Mouse (Mus musculus): ENCODE results near the gene Usp30. TPM values are rescaled to one million over a fixed set of nuclear protein-coding genes. Genes with fewer than 3 reads are reported as not detected.

Gene Usp30
- total RNA-seq, 1 experiment: 15.8 TPM

- Histone ChIP-seq H3K27ac (ENCODE audit: insufficient read depth, low read depth, low read length, poor library complexity, severe bottlenecking) (no peak overlapping the region), H3K9ac (ENCODE audit: insufficient read depth, low read depth, low read length, poor library complexity, severe bottlenecking) (no peak overlapping the region), H3K9me3 (ENCODE audit: control insufficient read depth, insufficient read depth, low read depth, low read length) (no peaks in the 10 kb centered on the region), H3K36me3 (ENCODE audit: control insufficient read depth, insufficient read depth, low read length, poor library complexity, severe bottlenecking) (no peaks in the 10 kb centered on the region), H3K4me1 (ENCODE audit: control insufficient read depth in 2 of 2, insufficient read depth in 2 of 2, low read length in 2 of 2, poor library complexity in 1 of 2) (peaks cover 0 to 7% of the 10 kb centered on the region in 2 experiments; a peak in 2 of 4 replicates), H3K4me3 (ENCODE audit: insufficient read depth in 1 of 2, low read depth in 1 of 2, low read length in 2 of 2, poor library complexity in 1 of 2, severe bottlenecking in 1 of 2) (no peak overlapping the region)
- in situ Hi-C loops (cut with MboI; ENCODE audit: low sequenced_read_pairs in 2 of 2, unreplicated experiment in 2 of 2): no loop called here
- no peak for DNase-seq (ENCODE audit: low read depth, low spot score)
- TF ChIP-seq ZC3H11A (IDR thresholded peaks at IDR 0.05; ENCODE audit: borderline replicate concordance, low read depth, low read length) (no peak), MAFK (IDR thresholded peaks at IDR 0.05; ENCODE audit: insufficient read depth, low read depth, low read length) (no peak), CHD2 (IDR thresholded peaks at IDR 0.05; ENCODE audit: low read depth, low read length) (no peak), HCFC1 (IDR thresholded peaks at IDR 0.05; ENCODE audit: borderline replicate concordance, insufficient read depth, low read length) (no peak), ZNF384 (IDR thresholded peaks at IDR 0.05; ENCODE audit: low read depth, low read length) (no peak)
Measured at GRCm38 (mm10) chr5:114035111-114035510, 30.1 kb upstream of the Usp30 start.

- no peaks in the 10 kb centered on the region; a peak in 2 of 4 replicates for H3K4me1 ChIP-seq (ENCODE audit: control insufficient read depth in 2 of 2, insufficient read depth in 2 of 2, low read length in 2 of 2, poor library complexity in 1 of 2)
- H3K4me3 ChIP-seq (ENCODE audit: insufficient read depth in 1 of 2, low read depth in 1 of 2, low read length in 2 of 2, poor library complexity in 1 of 2, severe bottlenecking in 1 of 2): no peak overlapping the region
- TF ChIP-seq ZNF384 (IDR thresholded peaks at IDR 0.05; ENCODE audit: low read depth, low read length) (no peak), CHD2 (IDR thresholded peaks at IDR 0.05; ENCODE audit: low read depth, low read length) (no peak), MAFK (IDR thresholded peaks at IDR 0.05; ENCODE audit: insufficient read depth, low read depth, low read length) (no peak), HCFC1 (IDR thresholded peaks at IDR 0.05; ENCODE audit: borderline replicate concordance, insufficient read depth, low read length) (no peak), ZC3H11A (IDR thresholded peaks at IDR 0.05; ENCODE audit: borderline replicate concordance, low read depth, low read length) (no peak)
- H3K9ac ChIP-seq (ENCODE audit: insufficient read depth, low read depth, low read length, poor library complexity, severe bottlenecking): no peak overlapping the region
- DNase-seq (ENCODE audit: low read depth, low spot score): no peak
- in situ Hi-C loops (cut with MboI; ENCODE audit: low sequenced_read_pairs in 2 of 2, unreplicated experiment in 2 of 2): no loop called here
- no peaks in the 10 kb centered on the region for H3K36me3 ChIP-seq (ENCODE audit: control insufficient read depth, insufficient read depth, low read length, poor library complexity, severe bottlenecking)
- H3K9me3 ChIP-seq (ENCODE audit: control insufficient read depth, insufficient read depth, low read depth, low read length): no peaks in the 10 kb centered on the region
- H3K27ac ChIP-seq (ENCODE audit: insufficient read depth, low read depth, low read length, poor library complexity, severe bottlenecking): no peak overlapping the region
Measured at GRCm38 (mm10) chr5:114040508-114040907, 24.8 kb upstream of the Usp30 start.

GRCm38 (mm10) chr5:114040911-114041310 is 24.4 kb upstream of the Usp30 start:
- in situ Hi-C loops (cut with MboI; ENCODE audit: low sequenced_read_pairs in 2 of 2, unreplicated experiment in 2 of 2): no loop called here
- Histone ChIP-seq H3K4me3 (ENCODE audit: insufficient read depth in 1 of 2, low read depth in 1 of 2, low read length in 2 of 2, poor library complexity in 1 of 2, severe bottlenecking in 1 of 2) (no peak overlapping the region), H3K27ac (ENCODE audit: insufficient read depth, low read depth, low read length, poor library complexity, severe bottlenecking) (no peak overlapping the region)

GRCm38 (mm10) chr5:114041327-114041930 is 23.8 kb upstream of the Usp30 start:
- Histone ChIP-seq H3K9me3 (ENCODE audit: control insufficient read depth, insufficient read depth, low read depth, low read length) (no peaks in the 10 kb centered on the region), H3K9ac (ENCODE audit: insufficient read depth, low read depth, low read length, poor library complexity, severe bottlenecking) (no peak overlapping the region), H3K4me1 (ENCODE audit: control insufficient read depth in 2 of 2, insufficient read depth in 2 of 2, low read length in 2 of 2, poor library complexity in 1 of 2) (no peaks in the 10 kb centered on the region; a peak in 2 of 4 replicates), H3K27ac (ENCODE audit: insufficient read depth, low read depth, low read length, poor library complexity, severe bottlenecking) (no peak overlapping the region), H3K36me3 (ENCODE audit: control insufficient read depth, insufficient read depth, low read length, poor library complexity, severe bottlenecking) (no peaks in the 10 kb centered on the region), H3K4me3 (ENCODE audit: insufficient read depth in 1 of 2, low read depth in 1 of 2, low read length in 2 of 2, poor library complexity in 1 of 2, severe bottlenecking in 1 of 2) (no peak overlapping the region)
- DNase-seq (ENCODE audit: low read depth, low spot score): peak; percentile 59
- in situ Hi-C loops (cut with MboI; ENCODE audit: low sequenced_read_pairs in 2 of 2, unreplicated experiment in 2 of 2): no loop called here
- TF ChIP-seq HCFC1 (IDR thresholded peaks at IDR 0.05; ENCODE audit: borderline replicate concordance, insufficient read depth, low read length): no peak
- TF ChIP-seq MAFK (IDR thresholded peaks at IDR 0.05; ENCODE audit: insufficient read depth, low read depth, low read length): 0 out of 2 replicates have a peak, but pooled peaks have one; percentile 8

More at GRCm38 (mm10) chr5:114040911-114041310, 24.4 kb upstream of the Usp30 start:
- no peaks in the 10 kb centered on the region for H3K9me3 ChIP-seq (ENCODE audit: control insufficient read depth, insufficient read depth, low read depth, low read length)
- TF ChIP-seq MAFK (IDR thresholded peaks at IDR 0.05; ENCODE audit: insufficient read depth, low read depth, low read length): no peak
- TF ChIP-seq ZC3H11A (IDR thresholded peaks at IDR 0.05; ENCODE audit: borderline replicate concordance, low read depth, low read length): no peak
- TF ChIP-seq CHD2 (IDR thresholded peaks at IDR 0.05; ENCODE audit: low read depth, low read length): no peak
- H3K9ac ChIP-seq (ENCODE audit: insufficient read depth, low read depth, low read length, poor library complexity, severe bottlenecking): no peak overlapping the region
- H3K4me1 ChIP-seq (ENCODE audit: control insufficient read depth in 2 of 2, insufficient read depth in 2 of 2, low read length in 2 of 2, poor library complexity in 1 of 2): no peaks in the 10 kb centered on the region; a peak in 2 of 4 replicates
- no peaks in the 10 kb centered on the region for H3K36me3 ChIP-seq (ENCODE audit: control insufficient read depth, insufficient read depth, low read length, poor library complexity, severe bottlenecking)
- DNase-seq (ENCODE audit: low read depth, low spot score): no peak

GRCm38 (mm10) chr5:114043800-114044199 is 21.5 kb upstream of the Usp30 start:
- H3K9me3 ChIP-seq (ENCODE audit: control insufficient read depth, insufficient read depth, low read depth, low read length): no peaks in the 10 kb centered on the region
- H3K4me3 ChIP-seq (ENCODE audit: insufficient read depth in 1 of 2, low read depth in 1 of 2, low read length in 2 of 2, poor library complexity in 1 of 2, severe bottlenecking in 1 of 2): no peak overlapping the region
- no peaks in the 10 kb centered on the region; a peak in 2 of 4 replicates for H3K4me1 ChIP-seq (ENCODE audit: control insufficient read depth in 2 of 2, insufficient read depth in 2 of 2, low read length in 2 of 2, poor library complexity in 1 of 2)
- no peak overlapping the region for H3K9ac ChIP-seq (ENCODE audit: insufficient read depth, low read depth, low read length, poor library complexity, severe bottlenecking)
- TF ChIP-seq ZC3H11A (IDR thresholded peaks at IDR 0.05; ENCODE audit: borderline replicate concordance, low read depth, low read length) (no peak), ZNF384 (IDR thresholded peaks at IDR 0.05; ENCODE audit: low read depth, low read length) (no peak), CHD2 (IDR thresholded peaks at IDR 0.05; ENCODE audit: low read depth, low read length) (no peak), MAFK (IDR thresholded peaks at IDR 0.05; ENCODE audit: insufficient read depth, low read depth, low read length) (no peak), HCFC1 (IDR thresholded peaks at IDR 0.05; ENCODE audit: borderline replicate concordance, insufficient read depth, low read length) (no peak)
- in situ Hi-C loops (cut with MboI; ENCODE audit: low sequenced_read_pairs in 2 of 2, unreplicated experiment in 2 of 2): no loop called here
- H3K36me3 ChIP-seq (ENCODE audit: control insufficient read depth, insufficient read depth, low read length, poor library complexity, severe bottlenecking): no peaks in the 10 kb centered on the region
- DNase-seq (ENCODE audit: low read depth, low spot score): no peak
- no peak overlapping the region for H3K27ac ChIP-seq (ENCODE audit: insufficient read depth, low read depth, low read length, poor library complexity, severe bottlenecking)
